Mouse (Mus musculus) Patski (cell line): Measurements from ENCODE around the gene Kif7. TPM values are rescaled to one million over a fixed set of nuclear protein-coding genes. Genes with fewer than 3 reads are reported as not detected.

Experiments used
- ATAC-seq: fragments of 100-300 bp; one replicate; pipeline ENCODE4 v1.8.0; 2021
- CTCF ChIA-PET: fragments of 350-600 bp; sonication (Branson Sonifier 250); formaldehyde crosslinking; loops from one replicate; lab custom pipeline; 2022; ENCODE audit warnings: inconsistent platforms; lab: Charles Lee
- POLR2A ChIA-PET: fragments of 350-600 bp; sonication (Branson Sonifier 250); formaldehyde crosslinking; loops from one replicate; lab custom pipeline; 2022; ENCODE audit warnings: antibody characterized with exemption, inconsistent platforms; lab: Charles Lee
- DNase-seq: peaks from one replicate; pipeline ENCODE4 v3.0.0-alpha.2; 2011; ENCODE audit warnings: low read depth, low spot score
- H3K27me3 ChIP-seq: fragments of 371-371 bp; one replicate; pipeline ENCODE4 v1.5.1; 2021
- CTCF ChIP-seq: fragments of 100-300 bp; IDR thresholded peaks from one replicate; pipeline ENCODE4 v1.5.1; 2021
- in situ Hi-C: fragments of 300-500 bp; cut with MboI; formaldehyde crosslinking; loops from 3 replicates; pipeline ENCODE4 v1.11.1; 2018; ENCODE audit warnings: low pct_unique_long_range_greater_than_20kb, mixed read lengths
- polyA plus RNA-seq: library from polyadenylated mRNA; unstranded; gene quantifications from one replicate; pipeline ENCODE4 v1.2.3, GENCODE M21; 2021

The Kif7 gene
- polyA plus RNA-seq, 1 experiment from 2014 or later: 9.6 TPM

GRCm38 (mm10) chr7:79670900-79671604 lies 44.5 kb downstream of the Kif7 start:
- ATAC-seq: no peak
- no peaks in the 10 kb centered on the region for H3K27me3 ChIP-seq
- TF ChIP-seq CTCF: no peak
- CTCF ChIA-PET: no interaction called here
- in situ Hi-C loops: no loop called here
- DNase-seq: no peak
- POLR2A ChIA-PET: interaction anchor here (0.6 kb wide), 1 partner anchor 35 kb away, joined by 3 read pairs; no protein-coding TSS in a partner anchor

- POLR2A ChIA-PET: interaction anchor here (0.8 kb wide), 1 partner anchor 399 kb away, joined by 4 read pairs; no protein-coding TSS in a partner anchor
- no peak for ATAC-seq
- no peaks in the 10 kb centered on the region for H3K27me3 ChIP-seq
- in situ Hi-C loops: no loop called here
- peak; percentile 63 for TF ChIP-seq CTCF
- no peak for DNase-seq
- CTCF ChIA-PET: interaction anchor here (1.1 to 1.7 kb wide), 3 partner anchors 12 to 66 kb away, joined by 3 to 6 read pairs (median 4); partner anchors contain the start of gene Plin1
These were observed 48.8 kb downstream of the Kif7 start for GRCm38 (mm10) chr7:79666690-79667089.

GRCm38 (mm10) chr7:79661253-79661890 lies 54.1 kb downstream of the Kif7 start:
- H3K27me3 ChIP-seq: no peaks in the 10 kb centered on the region
- ATAC-seq: no peak
- DNase-seq: no peak
- TF ChIP-seq CTCF: no peak
- ChIA-PET CTCF (interaction anchor here (1.2 to 1.9 kb wide), 2 partner anchors 8 to 68 kb away, joined by 3 to 5 read pairs; no protein-coding TSS in a partner anchor), POLR2A (interaction anchor here (1.4 kb wide), 1 partner anchor 49 kb away, joined by 3 read pairs; no protein-coding TSS in a partner anchor)
- in situ Hi-C loops: no loop called here

GRCm38 (mm10) chr7:79660291-79661150 lies 55.0 kb downstream of the Kif7 start:
- no peaks in the 10 kb centered on the region for H3K27me3 ChIP-seq
- peak; percentile 26 for ATAC-seq
- no peak for DNase-seq
- POLR2A ChIA-PET: interaction anchor here (0.6 to 1.4 kb wide), 2 partner anchors 48 to 1241 kb away, joined by 3 to 5 read pairs; no protein-coding TSS in a partner anchor
- TF ChIP-seq CTCF: no peak
- CTCF ChIA-PET: interaction anchor here (1.2 to 1.9 kb wide), 2 partner anchors 9 to 69 kb away, joined by 3 to 5 read pairs; no protein-coding TSS in a partner anchor
- in situ Hi-C loops: no loop called here

DNA sequence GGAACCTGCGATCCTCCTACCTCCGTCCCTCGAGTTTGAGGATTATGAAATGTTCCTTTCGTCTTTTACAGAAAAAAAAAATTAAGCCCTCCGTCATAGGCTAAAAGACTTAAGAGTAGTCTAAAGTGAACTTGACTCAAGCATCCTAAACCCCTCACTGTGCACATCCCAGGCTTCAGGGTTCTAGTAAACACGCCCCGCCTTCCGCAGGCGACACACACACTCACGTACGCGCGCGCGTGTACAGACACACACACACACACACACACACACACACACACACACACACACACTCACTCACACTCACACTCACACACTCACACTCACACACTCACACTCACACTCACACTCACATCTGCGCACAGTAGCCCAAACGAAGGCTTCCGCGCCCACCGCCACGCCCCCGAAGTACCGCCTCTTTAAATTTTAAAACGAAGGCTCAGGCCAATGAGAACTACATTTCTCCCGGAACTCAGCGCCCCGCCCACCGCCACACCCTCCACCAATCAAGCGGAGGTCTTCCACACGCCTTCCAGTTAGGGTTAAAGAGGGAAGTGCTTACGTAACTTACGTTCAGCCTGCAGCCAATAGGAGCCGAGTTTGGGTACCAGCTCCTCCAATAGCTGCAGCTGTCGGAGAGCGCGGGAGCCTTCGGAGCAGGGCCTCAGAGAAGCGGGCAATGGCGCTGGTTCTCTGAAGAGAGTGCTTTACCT lies 55.8 kb downstream of the Kif7 start, which contains the start of gene Ticrr:
Gene Ticrr, plus strand, starts transcription at position 619 of the 713 bp plus-strand sequence.
- ChIA-PET CTCF (interaction anchor here (1.2 to 1.9 kb wide), 2 partner anchors 10 to 69 kb away, joined by 3 to 5 read pairs; no protein-coding TSS in a partner anchor), POLR2A (interaction anchor here (1.4 kb wide), 1 partner anchor 47 kb away, joined by 3 read pairs; no protein-coding TSS in a partner anchor)
- no peaks in the 10 kb centered on the region for H3K27me3 ChIP-seq
- TF ChIP-seq CTCF: no peak
- in situ Hi-C loops: no loop called here
- ATAC-seq: peak; percentile 99
- peak; percentile 75 for DNase-seq

- ATAC-seq (no peak), DNase-seq (no peak)
- no peak for TF ChIP-seq CTCF
- H3K27me3 ChIP-seq: no peaks in the 10 kb centered on the region
- in situ Hi-C loops: no loop called here
- ChIA-PET CTCF (interaction anchor here (1.2 kb wide), 1 partner anchor 24 kb away, joined by 3 read pairs; no protein-coding TSS in a partner anchor), POLR2A (no interaction called here)
These were observed 60.9 kb downstream of the Kif7 start for GRCm38 (mm10) chr7:79654586-79654985.

DNA sequence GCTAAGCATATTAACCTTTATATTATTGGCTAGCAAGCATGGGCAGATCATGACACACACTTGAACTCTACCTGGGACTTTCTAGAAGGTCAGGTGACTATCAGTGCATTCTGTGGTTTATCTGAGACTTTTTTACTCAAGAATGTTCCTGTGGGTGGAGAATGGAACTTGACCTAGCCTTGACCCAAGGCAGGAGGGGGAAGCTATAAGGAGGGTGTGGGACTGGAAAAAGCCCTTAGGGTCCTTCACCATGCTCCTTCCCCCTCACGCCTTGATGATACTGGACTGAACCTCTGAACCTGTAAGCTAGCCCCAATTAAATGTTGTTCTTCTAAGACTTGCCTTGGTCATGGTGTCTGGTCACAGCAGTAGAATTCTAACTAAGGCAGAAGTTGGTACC lies 61.3 kb downstream of the Kif7 start:
- DNase-seq: no peak
- in situ Hi-C loops: no loop called here

GRCm38 (mm10) chr7:79649005-79649404 lies 66.5 kb downstream of the Kif7 start:
- peaks cover 7% of the 10 kb centered on the region for H3K27me3 ChIP-seq
- CTCF ChIA-PET: no interaction called here
- in situ Hi-C loops: loop anchor here (5.0 kb wide), 1 partner anchor 42 kb away; no protein-coding TSS in a partner anchor
- POLR2A ChIA-PET: no interaction called here
- ATAC-seq: no peak
- TF ChIP-seq CTCF: peak; percentile 89
- DNase-seq: no peak

More for the DNA sequence above, 61.3 kb downstream of the Kif7 start:
- TF ChIP-seq CTCF: no peak
- no peaks in the 10 kb centered on the region for H3K27me3 ChIP-seq
- ATAC-seq: no peak
- POLR2A ChIA-PET: no interaction called here
- CTCF ChIA-PET: interaction anchor here (1.2 kb wide), 1 partner anchor 25 kb away, joined by 3 read pairs; no protein-coding TSS in a partner anchor

Other genes with a start within 250 kb of the Kif7 start
- 74.8 TPM for gene Polg, start 249.4 kb downstream of the Kif7 start, polyA plus RNA-seq
- 0.04 TPM for gene Rhcg, start 98.1 kb downstream of the Kif7 start, polyA plus RNA-seq
- 5.1 TPM for gene Ticrr, start 55.5 kb downstream of the Kif7 start, polyA plus RNA-seq
- 0.06 TPM for gene Plin1, start 17.2 kb upstream of the Kif7 start, polyA plus RNA-seq
- 17.5 TPM for gene Pex11a, start 27.4 kb upstream of the Kif7 start, polyA plus RNA-seq
- gene Wdr93, start 27.4 kb upstream of the Kif7 start, polyA plus RNA-seq: 2.1 TPM
- not detected for gene Mesp1, start 78.1 kb upstream of the Kif7 start, polyA plus RNA-seq
- gene Mesp2, start 95.0 kb upstream of the Kif7 start, polyA plus RNA-seq: 0.15 TPM
- gene Anpep, start 145.3 kb upstream of the Kif7 start, polyA plus RNA-seq: 14.9 TPM
- 32.7 TPM for gene Ap3s2, start 204.9 kb upstream of the Kif7 start, polyA plus RNA-seq
- gene Arpin, start 219.6 kb upstream of the Kif7 start, polyA plus RNA-seq: 37.3 TPM